Mouse (Mus musculus) intestine, postnatal 0 days (tissue): ENCODE measurements around the gene Tunar. TPM values are rescaled to one million over a fixed set of nuclear protein-coding genes. Genes with fewer than 3 reads are reported as not detected.
A peak's percentile ranks its signal among the peaks of the same experiment; 100 is the strongest.

Experiments
- ATAC-seq: fragments of 200-750 bp; cut with Nextera tagmentation; 2 replicates; pipeline ENCODE4 v1.8.0; 2017; ENCODE audit warnings: mild to moderate bottlenecking, moderate TSS enrichment, moderate library complexity
- H3K27ac ChIP-seq: fragments of 300-500 bp; sonication (generic); 2 replicates; pipeline ENCODE4 v1.5.1; 2014; ENCODE audit warnings: mild to moderate bottlenecking, low read depth, low read length, moderate library complexity
- H3K27me3 ChIP-seq: fragments of 300-500 bp; sonication (generic); replicated peaks from 2 replicates; pipeline ENCODE4 v1.6.1; 2014; ENCODE audit warnings: low read length, mixed read lengths; ENCODE audit not compliant: control insufficient read depth, insufficient read depth
- H3K36me3 ChIP-seq: fragments of 300-500 bp; sonication (generic); 2 replicates; pipeline ENCODE4 v1.6.1; 2014; ENCODE audit warnings: mild to moderate bottlenecking, moderate library complexity; ENCODE audit not compliant: control insufficient read depth, insufficient read depth
- H3K4me1 ChIP-seq: fragments of 300-500 bp; sonication (generic); replicated peaks from 2 replicates; pipeline ENCODE4 v1.6.1; 2014; ENCODE audit warnings: antibody characterized with exemption, low read length, mixed read lengths; ENCODE audit not compliant: control insufficient read depth, insufficient read depth
- H3K4me2 ChIP-seq: fragments of 300-500 bp; sonication (generic); replicated peaks from 2 replicates; pipeline ENCODE4 v1.6.1; 2014; ENCODE audit warnings: low read depth, mild to moderate bottlenecking, moderate library complexity
- H3K4me3 ChIP-seq: fragments of 300-500 bp; sonication (generic); 2 replicates; pipeline ENCODE4 v1.5.1; 2014; ENCODE audit warnings: low read depth, low read length
- H3K9ac ChIP-seq: fragments of 300-500 bp; sonication (generic); 2 replicates; pipeline ENCODE4 v1.6.1; 2014; ENCODE audit warnings: mild to moderate bottlenecking, low read depth, low read length
- H3K9me3 ChIP-seq: fragments of 300-500 bp; sonication (generic); 2 replicates; pipeline ENCODE4 v1.6.1; 2016; ENCODE audit warnings: mixed run types; ENCODE audit not compliant: control insufficient read depth
- CTCF ChIP-seq: sonication (generic); IDR thresholded peaks from 2 replicates; pipeline ENCODE4 v1.5.1; 2016; ENCODE audit warnings: low read depth, mild to moderate bottlenecking, control low read depth, antibody characterized with exemption, moderate library complexity
- WGBS: fragments of 180-500 bp; shearing (Covaris S2); extraction: QIAGEN DNeasy Blood & Tissue Kit; methylation state at CpG from one replicate; pipeline ENCODE4 v1.1.7; 2014; 5-methylcytosine and 5-hydroxymethylcytosine counted together
- polyA plus RNA-seq: library from polyadenylated mRNA; unstranded; fragments of >200 nt; fragmentation: Nextera tagmentation; extraction: Ambion mirVana; gene quantifications from 2 replicates; pipeline ENCODE4 v1.2.1, GENCODE M21; 2015

Tunar gene
- polyA plus RNA-seq, 1 experiment from 2014 or later = 0.10 TPM

DNA sequence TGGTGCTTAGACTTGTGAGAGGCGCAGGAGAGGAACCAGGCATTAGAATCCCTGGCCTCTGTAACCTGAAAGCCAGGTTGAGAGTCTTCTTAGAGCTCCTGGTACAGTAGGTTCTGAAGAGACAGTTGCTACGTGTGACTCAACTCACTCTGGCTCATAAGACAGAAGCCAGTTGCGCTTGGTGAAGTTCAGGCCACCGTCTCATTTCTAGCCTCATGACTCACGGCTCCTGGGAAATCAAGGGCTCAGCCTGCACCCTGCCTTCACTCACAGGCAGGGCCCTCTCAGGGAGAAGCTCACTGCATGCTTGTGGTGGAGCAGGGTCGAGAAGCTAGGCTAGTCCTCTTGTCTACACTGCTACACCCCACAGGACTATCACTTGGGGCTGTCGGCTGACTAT lies 92.9 kb downstream of the Tunar start:
- H3K36me3 ChIP-seq = no peaks in the 10 kb centered on the region
- WGBS = 60% methylated on average over 7 of the region's 7 CpGs
- ATAC-seq = no peak
- H3K27me3 ChIP-seq = no peaks in the 10 kb centered on the region
- H3K9me3 ChIP-seq = no peaks in the 10 kb centered on the region
- H3K4me3 ChIP-seq = no peak overlapping the region
- H3K4me2 ChIP-seq = no peak overlapping the region
- H3K9ac ChIP-seq = no peak overlapping the region
- no peaks in the 10 kb centered on the region for H3K4me1 ChIP-seq
- no peak overlapping the region for H3K27ac ChIP-seq
- no peak for TF ChIP-seq CTCF

- Histone ChIP-seq H3K9me3 (no peaks in the 10 kb centered on the region), H3K4me2 (no peak overlapping the region), H3K4me3 (no peak overlapping the region), H3K4me1 (no peaks in the 10 kb centered on the region), H3K27ac (no peak overlapping the region), H3K27me3 (no peaks in the 10 kb centered on the region), H3K9ac (no peak overlapping the region), H3K36me3 (no peaks in the 10 kb centered on the region)
- 22% methylated on average over 10 of the region's 10 CpGs for WGBS
- TF ChIP-seq CTCF = peak; percentile 90
- no peak for ATAC-seq
These were observed 93.5 kb downstream of the Tunar start for GRCm38 (mm10) chr12:105427039-105427757.

- H3K4me3 ChIP-seq = no peak overlapping the region
- no peak overlapping the region for H3K9ac ChIP-seq
- H3K4me1 ChIP-seq = no peaks in the 10 kb centered on the region
- peak; percentile 68 for TF ChIP-seq CTCF
- no peak for ATAC-seq
- no peak overlapping the region for H3K27ac ChIP-seq
- no peak overlapping the region for H3K4me2 ChIP-seq
- no peaks in the 10 kb centered on the region for H3K36me3 ChIP-seq
- 35% methylated on average over 3 of the region's 3 CpGs for WGBS
- no peaks in the 10 kb centered on the region for H3K27me3 ChIP-seq
- H3K9me3 ChIP-seq = no peaks in the 10 kb centered on the region
These were observed 98.2 kb downstream of the Tunar start for GRCm38 (mm10) chr12:105431872-105432271.

GRCm38 (mm10) chr12:105432807-105433206 lies 99.1 kb downstream of the Tunar start:
- no peak overlapping the region for H3K9ac ChIP-seq
- WGBS = 48% methylated on average over 3 of the region's 3 CpGs
- ATAC-seq = no peak
- no peaks in the 10 kb centered on the region for H3K36me3 ChIP-seq
- no peak overlapping the region for H3K4me2 ChIP-seq
- TF ChIP-seq CTCF = no peak
- no peaks in the 10 kb centered on the region for H3K4me1 ChIP-seq
- no peaks in the 10 kb centered on the region for H3K9me3 ChIP-seq
- H3K27me3 ChIP-seq = no peaks in the 10 kb centered on the region
- no peak overlapping the region for H3K4me3 ChIP-seq
- H3K27ac ChIP-seq = no peak overlapping the region

Other genes with a start within 250 kb of the Tunar start
- gene Tcl1b2, start 187.9 kb upstream of the Tunar start, polyA plus RNA-seq = not detected in 2 replicates
- gene Tcl1b1, start 174.2 kb upstream of the Tunar start, polyA plus RNA-seq = not detected in 2 replicates
- not detected in 2 replicates for gene Tcl1b5, start 157.5 kb upstream of the Tunar start, polyA plus RNA-seq
- not detected in 2 replicates for gene Tcl1b3, start 142.8 kb upstream of the Tunar start, polyA plus RNA-seq
- gene Tcl1b4, start 131.9 kb upstream of the Tunar start, polyA plus RNA-seq = not detected in 2 replicates
- gene Tcl1, start 111.1 kb upstream of the Tunar start, polyA plus RNA-seq = not detected in 2 replicates
- 0.51 and 0.56 TPM in 2 replicates for gene D430019H16Rik, start 120.0 kb downstream of the Tunar start, polyA plus RNA-seq
- 3.8 and 4.4 TPM in 2 replicates for gene Bdkrb2, start 229.4 kb downstream of the Tunar start, polyA plus RNA-seq